8 mouse cellular contexts compared by ENCODE assay signal in the genomic region with DNA sequence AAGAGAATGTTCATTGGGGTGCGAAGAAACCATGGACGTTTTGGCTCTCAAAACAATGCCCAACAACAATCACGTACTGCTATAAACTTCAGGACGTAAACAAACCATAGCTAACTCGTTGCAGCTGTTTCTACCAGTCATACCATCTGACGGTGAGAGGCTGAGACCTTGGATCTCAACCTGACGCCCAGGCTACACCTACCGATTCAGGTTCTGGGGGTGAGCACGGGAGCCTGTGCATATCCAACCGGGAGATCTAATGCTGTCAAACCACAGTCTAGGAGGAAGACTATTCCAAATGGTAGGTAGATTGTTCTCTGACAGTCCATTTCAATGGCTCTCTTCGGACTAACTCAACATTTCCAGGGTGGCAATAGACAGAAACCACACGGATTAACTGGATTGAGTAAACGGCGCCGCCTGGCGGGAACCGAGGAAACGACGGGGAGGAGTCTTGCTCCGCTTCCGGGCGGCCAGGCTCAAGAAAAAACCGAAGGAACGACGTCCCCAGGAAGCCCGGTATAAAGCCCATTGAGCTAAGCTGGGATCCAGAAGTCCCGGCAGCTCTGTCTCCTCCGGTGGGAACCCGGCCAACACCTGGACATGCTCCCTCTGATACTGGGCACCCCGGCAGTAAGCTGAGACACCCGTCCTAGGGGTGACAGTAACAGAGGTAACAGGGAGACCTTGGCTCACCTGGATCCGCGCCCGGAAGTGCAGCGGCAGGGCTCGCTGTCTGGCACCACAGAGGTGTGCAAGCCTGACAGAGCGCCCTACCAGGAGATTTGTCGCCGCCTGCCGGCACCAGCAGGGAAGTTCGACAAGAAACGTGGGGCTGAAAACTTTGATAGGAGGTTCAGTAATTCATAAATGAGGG. TPM values are rescaled to one million over a fixed set of nuclear protein-coding genes. Genes with fewer than 3 reads are reported as not detected.
A peak's percentile ranks its signal among the peaks of the same experiment; 100 is the strongest.
DNase-seq lines count a peak whose midpoint lies in the region; ATAC-seq and TF ChIP-seq lines count a peak whose summit lies in the region.

A gene (minus strand): TSS at position 736 of the 877 bp plus-strand sequence.

- DNase-seq in Patski (ENCODE audit: low read depth, low spot score), result peak; percentile 81
- DNase-seq in cerebellum, postnatal 14 days, result peak; percentile 99
- peak; percentile 89 to 94 for DNase-seq in frontal cortex, postnatal 25 days (ENCODE audit: low spot score in 2 of 2)
- DNase-seq in hindbrain, embryonic 14.5 days (ENCODE audit: low spot score), result peak; percentile 96
- DNase-seq in layer of hippocampus, postnatal 36 days, result peak; percentile 93 to 94
- peak; percentile 97 for DNase-seq in lung, postnatal 36 days
- DNase-seq in retina, postnatal 1 day, result peak; percentile 95
- peak; percentile 84 to 93 for DNase-seq in urinary bladder, adult 18-20 months (ENCODE audit: low spot score in 2 of 2)

- peak within 1 kb of the TSS; percentile 63 for H3K4me2 ChIP-seq in hindbrain, embryonic 14.5 days (replicated peaks)

- peaks cover 19% of the 10 kb centered on the region for H3K4me1 ChIP-seq in hindbrain, embryonic 14.5 days (replicated peaks; ENCODE audit: control insufficient read depth, insufficient read depth, low read length)

- in situ Hi-C loops in Patski (cut with MboI; ENCODE audit: low pct_unique_long_range_greater_than_20kb), result no loop called here

- H3K4me3 ChIP-seq in hindbrain, embryonic 14.5 days (replicated peaks; ENCODE audit: low read length), result peak within 1 kb of the TSS; percentile 52

- no peaks in the 10 kb centered on the region for H3K27me3 ChIP-seq in Patski
- no peaks in the 10 kb centered on the region for H3K27me3 ChIP-seq in hindbrain, embryonic 14.5 days (ENCODE audit: control insufficient read depth, insufficient read depth, low read length)

- ATAC-seq in Patski, result peak; percentile 82
- peak; percentile 93 for ATAC-seq in hindbrain, embryonic 14.5 days (ENCODE audit: low FRiP score)

- 9% methylated on average over 42 of the region's 42 CpGs for WGBS in hindbrain, embryonic 14.5 days

- H3K9me3 ChIP-seq in hindbrain, embryonic 14.5 days (ENCODE audit: control insufficient read depth, low read length), result no peaks in the 10 kb centered on the region

- POLR2A ChIA-PET in Patski (lab: Charles Lee), result interaction anchor here (0.7 to 1.1 kb wide), 2 partner anchors 13 to 24 kb away, joined by 3 to 4 read pairs; no protein-coding TSS in a partner anchor

- peak within 1 kb of the TSS; percentile 88 for H3K27ac ChIP-seq in hindbrain, embryonic 14.5 days

- H3K9ac ChIP-seq in hindbrain, embryonic 14.5 days, result peak within 1 kb of the TSS; percentile 59

- TF ChIP-seq CTCF in Patski (IDR thresholded peaks at IDR 0.05), result no peak

- CTCF ChIA-PET in Patski (lab: Charles Lee), result interaction anchor here (0.7 to 1.9 kb wide), 8 partner anchors 9 to 28 kb away, joined by 3 to 12 read pairs (median 4); a partner anchor contains a TSS

- peaks cover 56% of the 10 kb centered on the region for H3K36me3 ChIP-seq in hindbrain, embryonic 14.5 days (replicated peaks; ENCODE audit: control insufficient read depth, insufficient read depth)

RNA-seq across cellular contexts. Expression of the gene that starts here (rescaled TPM):
- 11.3 TPM for polyA plus RNA-seq in Patski (2021)
- 24.2 and 27.1 TPM in 2 replicates for polyA plus RNA-seq in hindbrain, embryonic 14.5 days (2014; fragmentation: Nextera tagmentation; extraction: Ambion mirVana)
- total RNA-seq in layer of hippocampus, postnatal 36 days (2021), result 10 to 100 TPM; 24.9 to 27.0 TPM

Comparison
In these comparisons a context has a peak if more than half of its experiments do, and no peak if none do; other contexts are left out.
1. Peak in every context shown above with its lines: DNase-seq, ATAC-seq, H3K4me3 ChIP-seq and H3K27ac ChIP-seq.